Mouse (Mus musculus) C2C12 (cell line): ENCODE measurements around the gene Mob3b.

Experiments used
- CTCF ChIP-seq: IDR thresholded peaks from one replicate; pipeline ENCODE4 v1.5.1; 2011; ENCODE audit not compliant: control insufficient read depth, insufficient read depth, insufficient read length
- MYOD1 ChIP-seq: IDR thresholded peaks from one replicate; pipeline ENCODE4 v1.6.1; 2011; ENCODE audit warnings: low read depth; ENCODE audit not compliant: control insufficient read depth, insufficient read length

GRCm38 (mm10) chr4:35167855-35168254, 10.6 kb upstream of the Mob3b start:
- TF ChIP-seq CTCF (no peak), MYOD1 (no peak)
